Mouse (Mus musculus): ENCODE results near the gene Elmo3. TPM values are rescaled to one million over a fixed set of nuclear protein-coding genes. Genes with fewer than 3 reads are reported as not detected.

Gene Elmo3
- total and polyA plus RNA-seq, 3 experiments, result 0.72 to 1.4 (median 1.3) TPM

DNA sequence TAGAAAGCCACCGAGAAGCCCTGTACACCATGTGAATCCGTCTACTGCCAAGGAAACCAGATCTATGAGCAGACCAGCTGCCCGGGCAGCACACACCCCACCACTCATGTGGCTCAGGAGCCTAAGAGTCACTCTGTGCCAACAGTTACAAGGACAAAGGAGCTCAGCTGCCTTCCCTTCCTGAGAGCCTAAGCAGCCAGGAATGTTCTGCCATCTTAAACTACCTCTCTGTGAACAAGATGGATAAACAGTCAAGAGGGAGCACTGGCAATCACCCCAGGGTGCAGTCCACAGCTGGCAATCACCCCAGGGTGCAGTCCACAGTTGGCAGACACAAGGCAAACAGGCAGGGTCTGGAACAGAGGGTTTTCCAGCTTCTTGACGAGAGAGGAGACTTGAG is 12.5 kb downstream of the Elmo3 start:
- H3K27ac ChIP-seq (ENCODE audit: insufficient read depth, low read depth), result no peak overlapping the region
- in situ Hi-C loops (cut with MboI; ENCODE audit: low pct_ligation_motif_present, low pct_unique_long_range_greater_than_20kb, low sequenced_read_pairs), result no loop called here
- no peak overlapping the region for H3K4me2 ChIP-seq (ENCODE audit: insufficient read depth, low read depth, poor library complexity, severe bottlenecking)
- TF ChIP-seq TBP (conservative IDR thresholded peaks at IDR 0.05; ENCODE audit: low read depth, low read length), result no peak
- no peak for TF ChIP-seq NRF1 (IDR thresholded peaks at IDR 0.05; ENCODE audit: low read depth, low read length)
- no peak for TF ChIP-seq RAD21 (IDR thresholded peaks at IDR 0.05; ENCODE audit: low read depth, low read length)
- no peak for TF ChIP-seq USF2 (conservative IDR thresholded peaks at IDR 0.05; ENCODE audit: low read depth, low read length)
- no peak for TF ChIP-seq IRF4 (IDR thresholded peaks at IDR 0.05; ENCODE audit: low read depth, low read length)
- no peak for TF ChIP-seq MAFK (IDR thresholded peaks at IDR 0.05; ENCODE audit: insufficient replicate concordance, low read length)
- TF ChIP-seq TCF12 (IDR thresholded peaks at IDR 0.05; ENCODE audit: low read depth, low read length), result no peak
- peaks cover 52 to 84% of the 10 kb centered on the region in 2 experiments for H3K36me3 ChIP-seq (replicated peaks in 1 of 2; ENCODE audit: control insufficient read depth in 1 of 2, insufficient read depth in 1 of 2, low read length in 1 of 2)
- H3K9ac ChIP-seq (ENCODE audit: insufficient read depth, low read depth), result no peak overlapping the region
- no peak overlapping the region for H3K4me3 ChIP-seq (replicated peaks in 1 of 3; ENCODE audit: low read depth in 2 of 3, low read length in 2 of 3, poor library complexity in 1 of 3)
- H3K9me3 ChIP-seq (replicated peaks; ENCODE audit: low read length), result no peaks in the 10 kb centered on the region
- H3K27me3 ChIP-seq (replicated peaks), result no peaks in the 10 kb centered on the region
- dilution Hi-C loops (cut with MboI; ENCODE audit: extremely low pct_ligation_motif_present, extremely low pct_unique_long_range_greater_than_20kb, low sequenced_read_pairs), result no loop called here
- no peak for DNase-seq (ENCODE audit: extremely low read depth)
- H3K4me1 ChIP-seq (ENCODE audit: control insufficient read depth in 1 of 2, insufficient read depth in 2 of 2), result no peaks in the 10 kb centered on the region
- no peaks in the 10 kb centered on the region for H3K79me2 ChIP-seq (replicated peaks; ENCODE audit: control insufficient read depth, extremely low read depth, insufficient read depth, poor library complexity, severe bottlenecking)

- Histone ChIP-seq H3K4me2 (ENCODE audit: insufficient read depth, low read depth, poor library complexity, severe bottlenecking) (no peak overlapping the region), H3K27me3 (replicated peaks) (no peaks in the 10 kb centered on the region), H3K9me3 (replicated peaks; ENCODE audit: low read length) (no peaks in the 10 kb centered on the region), H3K79me2 (replicated peaks; ENCODE audit: control insufficient read depth, extremely low read depth, insufficient read depth, poor library complexity, severe bottlenecking) (no peaks in the 10 kb centered on the region), H3K9ac (ENCODE audit: insufficient read depth, low read depth) (no peak overlapping the region), H3K4me1 (ENCODE audit: control insufficient read depth in 1 of 2, insufficient read depth in 2 of 2) (no peaks in the 10 kb centered on the region), H3K27ac (ENCODE audit: insufficient read depth, low read depth) (no peak overlapping the region), H3K4me3 (replicated peaks in 1 of 3; ENCODE audit: low read depth in 2 of 3, low read length in 2 of 3, poor library complexity in 1 of 3) (no peak overlapping the region), H3K36me3 (replicated peaks in 1 of 2; ENCODE audit: control insufficient read depth in 1 of 2, insufficient read depth in 1 of 2, low read length in 1 of 2) (peaks cover 50 to 82% of the 10 kb centered on the region in 2 experiments)
- no peak for TF ChIP-seq ZC3H11A (IDR thresholded peaks at IDR 0.05; ENCODE audit: low read depth, low read length)
- no peak for TF ChIP-seq EP300 (IDR thresholded peaks at IDR 0.05; ENCODE audit: low read length)
- TF ChIP-seq ZMIZ1 (IDR thresholded peaks at IDR 0.05; ENCODE audit: low read depth, low read length), result no peak
- TF ChIP-seq NELFE (IDR thresholded peaks at IDR 0.05; ENCODE audit: low read depth, low read length), result no peak
- no peak for TF ChIP-seq SIN3A (IDR thresholded peaks at IDR 0.05; ENCODE audit: low read length)
- TF ChIP-seq MAX (IDR thresholded peaks at IDR 0.05; ENCODE audit: low read length), result no peak
- TF ChIP-seq E2F4 (IDR thresholded peaks at IDR 0.05; ENCODE audit: insufficient replicate concordance, low read depth, low read length), result no peak
- no peak for TF ChIP-seq ZNF384 (IDR thresholded peaks at IDR 0.05; ENCODE audit: low read depth, low read length)
- TF ChIP-seq POLR2A (IDR thresholded peaks at IDR 0.05; ENCODE audit: low read depth, low read length), result no peak
- TF ChIP-seq KAT2A (IDR thresholded peaks at IDR 0.05; ENCODE audit: insufficient replicate concordance, low read length), result no peak
- TF ChIP-seq UBTF (IDR thresholded peaks at IDR 0.05; ENCODE audit: low read depth, low read length), result no peak
- TF ChIP-seq POLR2AphosphoS2 (IDR thresholded peaks at IDR 0.05; ENCODE audit: low read depth, low read length), result no peak
- no peak for DNase-seq (ENCODE audit: extremely low read depth)
- dilution Hi-C loops (cut with MboI; ENCODE audit: extremely low pct_ligation_motif_present, extremely low pct_unique_long_range_greater_than_20kb, low sequenced_read_pairs) (no loop called here), in situ Hi-C loops (cut with MboI; ENCODE audit: low pct_ligation_motif_present, low pct_unique_long_range_greater_than_20kb, low sequenced_read_pairs) (no loop called here)
These were observed 13.3 kb downstream of the Elmo3 start for GRCm38 (mm10) chr8:105318662-105319190.

All from CH12.LX (cell line).